Mouse (Mus musculus): Measurements from ENCODE around the gene Fcrl6. TPM values are rescaled to one million over a fixed set of nuclear protein-coding genes. Genes with fewer than 3 reads are reported as not detected.

Fcrl6 gene
- total RNA-seq, 2 experiments from 2014 or later: not detected

Other genes with a start within 250 kb of the Fcrl6 start
- gene Pigm, start 226.0 kb downstream of the Fcrl6 start, total RNA-seq (2021): 10 to 100 TPM; 13.6 to 13.8 TPM
- gene Slamf9, start 127.2 kb downstream of the Fcrl6 start, total RNA-seq (2021): 1 to 10 TPM in 1 of 2 experiments, under 1 TPM in 1; 0.97 to 1.3 TPM
- gene Igsf9, start 120.8 kb downstream of the Fcrl6 start, total RNA-seq (2021): 1 to 10 TPM; 2.5 to 4.8 TPM
- 100 to 1,000 TPM; 120 to 138 TPM for gene Tagln2, start 102.5 kb downstream of the Fcrl6 start, total RNA-seq (2021)
- gene Cfap45, start 81.8 kb downstream of the Fcrl6 start, total RNA-seq (2021): 1 to 10 TPM in 1 of 2 experiments, under 1 TPM in 1; 0.96 to 2.6 TPM
- gene Vsig8, start 46.6 kb downstream of the Fcrl6 start, total RNA-seq (2021): under 1 TPM; 0.24 to 0.30 TPM
- under 1 TPM in 1 of 2 experiments, not detected in 1; 0.58 TPM for gene Slamf8, start 12.0 kb downstream of the Fcrl6 start, total RNA-seq (2021)
- 10 to 100 TPM; 11.2 to 13.2 TPM for gene Dusp23, start 30.4 kb upstream of the Fcrl6 start, total RNA-seq (2021)
- 10 to 100 TPM; 15.1 to 39.1 TPM for gene Crp, start 95.5 kb upstream of the Fcrl6 start, total RNA-seq (2021)

Measured in adrenal gland, postnatal 10 days (tissue).